ENCODE assay signal across 8 mouse cellular contexts in the genomic region with DNA sequence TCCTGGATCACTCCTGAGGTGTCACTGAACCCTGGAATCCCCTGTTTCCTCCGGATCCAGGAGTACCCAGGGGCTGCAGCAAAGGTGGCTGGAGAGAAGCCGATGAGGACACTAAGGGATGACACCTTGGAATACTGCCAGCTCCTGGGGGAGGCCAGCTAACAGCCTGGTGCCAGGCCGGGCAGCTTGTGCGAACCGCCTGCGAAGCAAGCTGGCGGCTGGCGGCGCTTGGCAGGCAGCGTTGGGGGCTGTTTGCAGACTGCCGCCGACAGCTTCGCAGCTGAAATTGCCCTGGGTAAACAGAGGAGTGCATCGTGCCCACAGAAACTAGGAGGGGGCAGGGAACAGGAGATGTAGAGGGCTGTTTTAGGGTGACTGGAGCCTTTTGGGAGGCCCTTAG. TPM values are rescaled to one million over a fixed set of nuclear protein-coding genes. Genes with fewer than 3 reads are reported as not detected.
DNase-seq lines count a peak whose midpoint lies in the region; ATAC-seq lines count a peak whose summit lies in the region.

No protein-coding gene starts in this region.

- peak; percentile 32 for DNase-seq in heart, postnatal 4 days
- no peak for DNase-seq in heart, adult 8-10 months (ENCODE audit: low spot score)
- peak; percentile 67 for DNase-seq in testis, postnatal 10 days (ENCODE audit: low spot score)
- no peak for DNase-seq in testis, postnatal 14 days (ENCODE audit: low spot score)
- DNase-seq in layer of hippocampus, adult 9-11 months, result peak; percentile 69
- peak; percentile 48 for DNase-seq in telencephalon, adult 2 months (ENCODE audit: low read depth, low spot score)
- DNase-seq in urinary bladder, adult 18-20 months (ENCODE audit: low spot score in 2 of 2), result no peak

- no peak for ATAC-seq in inflammation-experienced regulatory T-cells, adult 6 months

RNA-seq across cellular contexts. Expression of gene Ubac1, which starts 18.4 kb away (rescaled TPM):
- total RNA-seq in heart, postnatal 4 days (2021), result 10 to 100 TPM; 60.3 to 62.4 TPM
- total RNA-seq in heart, adult 8-10 months (2022), result 10 to 100 TPM; 80.7 to 88.9 (median 87.8) TPM
- 10 to 100 TPM; 14.1 to 17.2 (median 16.0) TPM for polyA plus RNA-seq in inflammation-experienced regulatory T-cells, adult 6 months (2017; shearing (Covaris generic))

RNA-seq across cellular contexts. Expression of gene Camsap1, which starts 56.9 kb away (rescaled TPM):
- 10 to 100 TPM; 30.1 to 33.3 TPM for total RNA-seq in heart, postnatal 4 days (2021)
- 10 to 100 TPM; 32.6 to 42.3 (median 39.6) TPM for total RNA-seq in heart, adult 8-10 months (2022)
- 10 to 100 TPM in 1 of 3 experiments, 1 to 10 TPM in 2; 7.0 to 13.6 (median 8.6) TPM for polyA plus RNA-seq in inflammation-experienced regulatory T-cells, adult 6 months (2017; shearing (Covaris generic))

Comparison
In these comparisons a context has a peak if more than half of its experiments do, and no peak if none do; other contexts are left out.
1. DNase-seq: peak in heart, postnatal 4 days (single experiment), testis, postnatal 10 days (single experiment), layer of hippocampus, adult 9-11 months (single experiment) and telencephalon, adult 2 months (single experiment); none in heart, adult 8-10 months (single experiment), testis, postnatal 14 days (single experiment) and urinary bladder, adult 18-20 months (0 of 2).